Mouse (Mus musculus): ENCODE measurements around the gene Sestd1.

DNA sequence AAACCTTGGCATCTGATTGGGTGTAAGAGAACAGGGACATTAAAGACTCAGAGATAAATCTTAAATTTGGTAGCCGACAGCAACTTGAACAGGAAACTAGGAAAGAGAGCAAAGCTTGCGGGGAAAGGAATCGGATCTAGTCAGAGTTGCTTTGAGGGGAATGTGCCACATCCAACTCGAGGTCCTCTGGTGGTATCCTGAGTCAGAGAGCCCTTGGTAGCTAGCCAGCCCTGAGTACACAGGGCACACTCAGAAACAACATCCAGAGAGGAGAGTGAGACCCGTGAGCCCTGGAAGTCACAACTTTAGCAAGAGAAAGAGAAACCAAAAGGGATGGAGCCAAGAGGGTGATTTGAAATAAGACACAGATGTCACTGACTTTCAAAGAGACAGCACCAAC lies 85.3 kb downstream of the Sestd1 start:
- TF ChIP-seq CTCF (IDR thresholded peaks at IDR 0.05; ENCODE audit: low read depth, low read length) (no peak), POLR2AphosphoS5 (IDR thresholded peaks at IDR 0.05; ENCODE audit: insufficient replicate concordance, low read depth, low read length) (no peak), TAL1 (conservative IDR thresholded peaks at IDR 0.05; ENCODE audit: low read depth, low read length) (no peak), GATA1 (IDR thresholded peaks at IDR 0.05; ENCODE audit: borderline replicate concordance, low read length) (no peak)
